Mouse (Mus musculus): ENCODE measurements at regions not wholly inside any gene's neighbourhood (a gene's known extent, or its start where the extent isn't known, plus 50 kb on each side); places are given as distances from the start of the nearest gene placed in this dataset.

- TF ChIP-seq CTCF (IDR thresholded peaks at IDR 0.05; ENCODE audit: borderline replicate concordance, control insufficient read depth, extremely low read depth, insufficient read depth, low read length, poor library complexity) (no peak), POLR2A (IDR thresholded peaks at IDR 0.05; ENCODE audit: control insufficient read depth, extremely low read depth, insufficient read depth, low read length, poor library complexity) (no peak)
These were observed 1275.4 kb downstream of the Synb start for GRCm38 (mm10) chr14:68018686-68019085.

Data from thymus, adult 2 months (tissue).